Mouse (Mus musculus) yolk sac, embryonic 10.5 days (tissue): Measurements from ENCODE around the gene Mrps7.
A peak's percentile ranks its signal among the peaks of the same experiment; 100 is the strongest.

Experiments used
- DNase-seq: peaks from one replicate; pipeline ENCODE4 v3.0.0-alpha.2; 2017; ENCODE audit warnings: low spot score

Mrps7 gene

GRCm38 (mm10) chr11:115608421-115609399 lies 5.0 kb downstream of the Mrps7 start:
- DNase-seq, result no peak

DNA sequence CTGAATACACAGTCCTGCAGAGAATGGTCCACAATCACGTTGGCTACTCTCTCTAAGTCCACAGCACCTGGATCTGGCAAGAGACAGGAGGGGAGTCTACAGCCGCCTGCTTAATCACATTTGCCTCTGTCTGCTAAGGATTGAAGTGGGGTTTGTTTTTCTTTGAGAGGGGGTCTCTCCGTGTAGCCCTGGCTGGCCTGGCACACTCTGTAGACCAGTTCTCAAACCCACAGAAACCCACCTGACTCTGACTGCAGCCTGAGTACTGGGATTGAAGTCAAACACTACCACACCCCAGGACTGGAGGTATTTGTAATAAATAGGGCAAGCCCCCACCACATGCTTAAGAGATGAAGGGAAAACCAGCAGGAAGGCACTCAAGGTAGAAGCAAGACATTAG lies 5.9 kb downstream of the Mrps7 start:
- DNase-seq, result no peak

- no peak for DNase-seq
Observed at GRCm38 (mm10) chr11:115611173-115611572, 7.4 kb downstream of the Mrps7 start.

DNA sequence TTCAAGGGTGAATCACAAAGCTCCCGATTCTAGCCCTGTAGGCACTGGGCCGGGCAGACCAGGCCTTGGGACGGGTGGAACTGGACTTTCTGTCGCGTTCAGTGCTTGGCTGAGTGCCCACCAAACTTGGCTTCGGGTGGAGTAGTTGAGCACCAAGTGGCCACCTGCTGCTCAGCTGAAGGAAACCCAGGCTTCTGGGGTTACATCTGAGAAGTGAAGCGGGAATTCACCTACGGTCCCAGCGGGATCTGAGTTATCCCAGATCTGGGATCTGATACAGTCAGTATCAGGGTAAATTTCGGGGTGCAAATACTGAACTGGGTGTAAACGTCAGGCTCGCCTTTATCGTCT lies 8.3 kb downstream of the Mrps7 start:
- no peak for DNase-seq

GRCm38 (mm10) chr11:115612410-115613137 lies 8.8 kb downstream of the Mrps7 start, which contains the start of gene Mif4gd:
Gene Mif4gd (minus strand): TSS chr11:115612969.
- DNase-seq, result peak; percentile 95

DNA sequence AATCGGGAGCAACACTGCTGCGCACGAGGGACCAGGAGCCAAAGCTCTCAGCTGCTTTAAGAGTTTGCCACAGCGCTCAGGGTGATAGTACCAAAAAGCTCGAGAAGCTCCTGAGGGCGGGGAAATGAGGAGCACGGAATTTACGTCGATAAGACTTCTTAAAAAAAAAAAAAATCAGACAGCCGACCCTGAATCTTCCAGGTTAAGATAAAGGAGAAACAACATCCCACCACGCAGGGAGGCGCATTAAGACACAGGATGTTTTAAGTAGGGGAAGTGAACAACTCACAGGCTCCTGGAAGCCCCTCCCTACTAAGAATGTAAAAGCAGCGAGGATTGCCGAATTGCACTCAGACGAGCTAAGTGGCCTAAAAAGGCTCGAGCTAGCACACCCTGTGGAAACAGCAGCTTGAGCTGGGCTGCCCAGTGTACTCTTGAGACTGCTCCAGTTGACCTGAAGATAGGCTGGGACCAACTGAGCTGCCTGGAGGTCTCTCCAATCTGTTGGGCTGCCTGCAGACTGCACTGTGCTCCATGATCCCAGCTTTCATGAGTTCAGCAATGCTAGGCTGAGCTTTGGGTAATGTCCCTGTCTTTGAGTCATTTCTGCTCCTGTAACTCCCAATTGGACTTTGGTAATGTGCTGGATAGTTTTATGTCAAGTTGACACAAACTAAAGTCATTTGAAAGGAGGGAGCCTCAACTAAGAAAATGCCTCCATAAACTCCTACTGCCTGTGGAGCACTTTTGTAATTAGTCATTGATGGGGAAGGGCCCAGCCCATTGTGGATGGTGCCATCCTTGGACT lies 9.6 kb downstream of the Mrps7 start:
- no peak for DNase-seq

DNA sequence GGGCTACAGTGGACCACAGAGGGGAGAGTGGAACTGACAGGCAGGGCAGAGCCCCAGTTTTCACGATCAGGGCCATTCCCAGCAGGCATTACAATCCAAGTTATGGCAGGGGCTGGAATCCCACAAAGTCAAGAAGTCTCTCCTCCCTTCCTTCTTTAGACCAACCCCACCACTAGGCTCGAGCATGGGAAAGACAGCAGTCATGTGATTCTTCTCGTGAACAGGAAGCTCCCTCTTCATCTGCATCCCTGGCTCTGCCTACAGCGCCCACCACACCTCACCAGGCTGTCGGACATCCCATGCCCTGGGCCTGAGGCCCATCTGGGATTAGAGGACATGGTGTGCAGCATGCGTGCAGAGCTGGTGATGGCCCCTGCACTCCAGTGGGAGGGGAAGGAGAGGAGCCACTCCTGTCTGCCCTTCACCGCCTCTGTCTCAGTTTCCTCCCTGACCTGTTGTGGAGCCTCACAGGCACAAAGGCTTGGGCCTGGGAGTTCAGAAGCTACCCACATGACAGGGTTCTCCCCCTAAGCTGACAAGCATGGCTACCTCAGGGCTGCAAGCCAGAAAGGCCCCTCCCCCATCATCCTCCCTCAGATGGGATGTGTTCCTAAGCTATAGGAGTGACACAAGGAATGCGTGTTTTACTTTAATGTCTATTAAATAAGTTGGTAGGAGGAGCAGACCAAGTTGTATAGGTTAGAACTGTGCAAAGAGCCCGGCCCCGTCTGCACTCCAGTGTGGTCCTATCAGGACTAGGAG lies 10.8 kb downstream of the Mrps7 start:
- DNase-seq, result no peak

DNA sequence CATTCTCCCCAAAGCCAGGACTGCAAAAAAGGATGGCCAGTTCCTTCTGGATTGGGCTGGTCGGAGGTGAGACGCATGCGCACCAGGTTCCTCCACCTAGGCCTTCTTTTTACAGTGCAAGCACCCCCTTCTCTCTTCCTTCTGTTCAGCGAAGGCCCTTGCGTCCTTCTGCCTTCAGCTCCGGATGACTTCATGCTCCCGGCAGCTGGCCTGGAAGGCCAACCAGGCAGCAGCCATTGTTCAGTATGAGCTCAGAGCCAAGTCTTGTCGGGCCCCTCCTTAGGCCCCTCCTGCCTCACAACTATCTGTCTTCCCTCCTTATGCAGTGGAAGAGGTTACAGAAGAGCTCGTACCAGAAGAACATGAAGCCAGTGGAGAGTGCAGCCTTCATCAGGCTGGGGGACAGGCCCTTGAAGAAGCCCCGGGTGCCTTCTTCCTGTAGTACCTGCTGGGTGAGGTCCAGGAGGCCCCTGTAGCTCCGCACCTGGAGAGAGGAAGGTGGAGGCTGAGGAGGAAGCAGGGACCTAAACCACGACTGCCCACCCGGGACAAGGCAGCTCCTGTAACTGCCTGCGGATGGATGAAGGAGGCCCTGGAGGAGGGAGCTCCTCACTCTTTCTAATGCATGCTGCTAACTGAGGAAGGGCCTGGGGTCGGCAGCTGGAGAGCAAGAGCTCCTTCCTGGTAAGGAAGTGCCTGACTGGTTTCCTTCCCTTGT lies 11.5 kb downstream of the Mrps7 start:
- no peak for DNase-seq

GRCm38 (mm10) chr11:115615875-115616274 lies 12.2 kb downstream of the Mrps7 start:
- DNase-seq, result no peak

DNA sequence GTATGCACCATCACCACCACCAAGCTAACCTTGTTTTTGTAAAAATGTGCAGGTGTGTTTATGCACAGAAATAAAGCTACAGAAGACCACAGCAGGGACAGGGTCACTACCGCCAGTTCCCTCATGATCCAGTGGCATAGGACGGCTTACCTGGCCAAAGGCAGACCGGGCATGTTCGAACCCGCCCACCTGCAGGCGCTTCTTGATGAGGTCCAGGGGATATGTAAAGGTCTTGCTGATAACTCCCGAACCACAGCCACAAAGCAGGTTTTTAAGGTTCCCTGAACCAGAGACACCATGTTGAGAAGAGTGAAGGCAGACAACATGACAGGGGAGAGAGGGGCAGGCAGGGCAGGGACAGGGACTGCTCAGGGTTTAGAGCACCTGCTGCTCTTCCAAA lies 12.6 kb downstream of the Mrps7 start:
- DNase-seq, result no peak

- no peak for DNase-seq
Observed at GRCm38 (mm10) chr11:115616893-115617292, 13.2 kb downstream of the Mrps7 start.

- DNase-seq, result peak; percentile 38
Observed at GRCm38 (mm10) chr11:115618001-115618400, 14.3 kb downstream of the Mrps7 start.

- DNase-seq, result no peak
Observed at GRCm38 (mm10) chr11:115618732-115619516, 15.2 kb downstream of the Mrps7 start.

DNA sequence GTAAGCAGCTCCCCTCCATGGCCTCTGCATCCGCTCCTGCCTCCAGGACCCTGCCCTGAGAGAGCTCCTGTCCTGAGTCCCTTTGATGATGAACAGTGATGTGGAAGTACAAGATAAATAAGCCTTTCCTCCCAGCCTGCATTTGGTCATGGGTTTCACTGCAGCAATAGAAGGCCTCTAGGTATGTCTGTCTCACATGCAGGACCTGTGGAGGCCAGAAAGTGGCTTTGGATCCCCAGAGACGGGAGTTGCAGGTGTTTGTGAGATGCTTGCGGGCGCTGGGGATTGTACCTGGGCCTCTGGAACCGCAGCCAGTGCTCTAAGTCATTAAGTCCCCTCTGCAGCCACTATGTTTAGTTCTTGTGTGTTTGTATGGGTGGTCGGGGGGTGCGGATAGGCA lies 16.2 kb downstream of the Mrps7 start:
- no peak for DNase-seq

DNA sequence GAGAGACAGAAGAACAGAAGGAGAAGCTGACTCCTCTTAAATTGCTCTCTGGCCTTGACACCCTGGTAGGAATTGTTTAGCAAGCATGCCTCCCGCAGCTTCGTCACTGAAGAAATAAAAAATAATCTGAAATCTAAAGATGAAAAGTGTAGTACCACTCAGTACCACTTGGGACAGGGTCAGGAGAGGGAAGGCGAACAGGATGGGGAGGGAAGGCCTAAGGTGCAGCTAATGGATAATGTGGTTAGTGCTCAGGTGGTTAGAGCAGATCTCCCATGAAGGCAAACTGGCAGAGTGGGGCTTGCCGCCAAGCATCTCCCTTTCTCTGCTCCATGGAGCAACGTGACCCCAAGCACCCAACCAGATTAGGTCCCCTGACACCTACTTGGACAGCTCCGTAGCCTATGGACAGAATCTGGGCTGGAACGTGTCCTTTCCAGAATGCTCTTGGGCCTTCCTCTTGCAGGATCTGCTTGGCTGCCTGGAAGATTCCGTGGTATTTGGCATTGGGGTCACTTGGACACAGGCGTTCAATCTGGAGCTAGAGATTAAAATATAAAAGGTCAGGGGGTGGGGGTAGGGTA lies 19.9 kb downstream of the Mrps7 start:
- DNase-seq, result no peak

- no peak for DNase-seq
Observed at GRCm38 (mm10) chr11:115625877-115626276, 22.2 kb downstream of the Mrps7 start.

DNA sequence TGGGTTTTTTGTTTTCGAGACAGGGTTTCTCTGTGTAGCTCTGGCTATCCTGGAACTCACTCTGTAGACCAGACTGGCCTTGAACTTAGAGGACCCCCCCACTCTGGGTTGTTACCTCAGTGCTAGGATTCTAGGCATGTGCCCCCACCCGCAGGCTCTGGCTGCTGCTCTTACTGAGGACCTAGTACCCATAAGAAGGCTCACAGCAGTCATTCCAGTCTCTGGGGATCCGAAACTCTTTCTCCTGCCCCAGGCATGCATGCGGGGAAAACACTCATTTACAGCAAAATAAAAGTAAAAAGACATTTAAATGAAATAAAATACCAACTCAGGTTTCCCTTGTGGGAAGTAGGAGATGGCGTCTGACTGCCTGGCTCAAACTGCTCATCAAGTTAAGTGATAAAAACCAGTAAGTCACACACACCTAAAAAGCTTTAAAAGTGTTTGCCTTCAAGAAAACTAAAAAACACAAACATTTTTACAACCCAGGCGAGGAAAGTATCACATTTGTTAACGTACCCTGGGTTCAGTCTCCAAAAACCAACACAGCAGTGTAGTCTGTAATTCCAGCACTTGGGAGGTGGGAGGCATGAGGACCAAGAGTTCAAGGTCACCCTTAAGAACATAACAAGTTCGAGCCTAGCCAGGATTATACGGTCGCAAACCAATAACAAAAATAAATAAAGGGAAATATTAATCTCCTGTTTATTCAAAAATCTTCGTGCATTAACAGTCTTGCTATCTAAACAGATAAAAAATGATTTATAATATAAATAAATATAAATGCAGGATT lies 23.3 kb downstream of the Mrps7 start:
- DNase-seq, result no peak

- DNase-seq, result peak; percentile 99
Observed at GRCm38 (mm10) chr11:115627705-115628464, 24.2 kb downstream of the Mrps7 start, which contains the start of gene Slc25a19. Gene Slc25a19 (minus strand): TSS chr11:115628295.
